Mouse (Mus musculus) right cerebral cortex, postnatal 10 days (tissue): ENCODE measurements around the gene B3gnt9.

Experiments
- DNase-seq, 2 experiments: peaks; one replicate each; pipeline ENCODE4 v3.0.0; 2021; ENCODE audit warnings: low spot score in 2 of 2

The B3gnt9 gene

DNA sequence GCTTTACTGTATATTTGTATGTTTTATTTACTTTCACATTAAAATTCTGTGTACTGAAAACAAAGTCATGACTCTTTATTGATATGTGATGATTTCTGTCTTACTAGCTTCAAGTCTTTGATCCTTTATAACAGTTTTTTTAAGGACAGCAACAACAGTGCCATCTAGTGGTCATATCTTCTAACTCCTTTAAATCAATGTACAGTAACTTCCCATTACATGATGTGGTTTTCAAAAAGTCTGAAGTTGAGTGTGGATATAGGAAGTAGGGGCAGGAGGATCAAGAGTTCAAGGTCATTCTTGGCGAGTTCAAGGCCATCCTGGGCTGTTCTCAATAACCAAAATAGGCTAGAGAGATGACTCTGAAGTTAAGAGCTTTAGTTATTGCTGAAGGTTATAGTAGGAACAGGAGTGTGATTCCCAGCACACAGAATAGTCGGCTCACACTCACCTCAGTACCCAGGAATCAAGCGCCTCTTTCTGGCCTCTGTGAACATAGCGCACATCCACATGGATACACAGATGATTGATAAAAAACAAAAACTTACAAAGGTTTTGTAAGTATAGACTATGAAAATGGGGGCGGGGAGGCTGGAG lies 36.9 kb downstream of the B3gnt9 start:
- no peak for DNase-seq

DNA sequence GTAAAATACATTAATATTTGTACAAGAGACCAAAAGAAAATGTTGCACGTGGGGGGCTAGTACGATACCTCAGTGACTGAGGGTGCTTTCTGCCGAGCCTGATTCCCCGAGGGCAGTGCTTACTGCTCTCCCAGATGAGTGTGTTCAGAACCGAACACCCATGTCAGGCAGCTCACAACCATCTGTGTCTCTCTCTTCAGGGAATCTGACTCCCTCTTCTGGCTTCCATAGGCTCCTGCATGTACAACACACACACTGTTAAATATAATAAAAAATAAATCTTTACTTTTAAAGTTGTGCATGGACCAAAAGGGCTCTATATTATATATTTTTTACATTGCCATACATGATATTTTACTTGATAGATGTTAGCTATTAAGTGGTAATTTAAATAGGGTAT lies 40.8 kb downstream of the B3gnt9 start:
- no peak for DNase-seq

DNA sequence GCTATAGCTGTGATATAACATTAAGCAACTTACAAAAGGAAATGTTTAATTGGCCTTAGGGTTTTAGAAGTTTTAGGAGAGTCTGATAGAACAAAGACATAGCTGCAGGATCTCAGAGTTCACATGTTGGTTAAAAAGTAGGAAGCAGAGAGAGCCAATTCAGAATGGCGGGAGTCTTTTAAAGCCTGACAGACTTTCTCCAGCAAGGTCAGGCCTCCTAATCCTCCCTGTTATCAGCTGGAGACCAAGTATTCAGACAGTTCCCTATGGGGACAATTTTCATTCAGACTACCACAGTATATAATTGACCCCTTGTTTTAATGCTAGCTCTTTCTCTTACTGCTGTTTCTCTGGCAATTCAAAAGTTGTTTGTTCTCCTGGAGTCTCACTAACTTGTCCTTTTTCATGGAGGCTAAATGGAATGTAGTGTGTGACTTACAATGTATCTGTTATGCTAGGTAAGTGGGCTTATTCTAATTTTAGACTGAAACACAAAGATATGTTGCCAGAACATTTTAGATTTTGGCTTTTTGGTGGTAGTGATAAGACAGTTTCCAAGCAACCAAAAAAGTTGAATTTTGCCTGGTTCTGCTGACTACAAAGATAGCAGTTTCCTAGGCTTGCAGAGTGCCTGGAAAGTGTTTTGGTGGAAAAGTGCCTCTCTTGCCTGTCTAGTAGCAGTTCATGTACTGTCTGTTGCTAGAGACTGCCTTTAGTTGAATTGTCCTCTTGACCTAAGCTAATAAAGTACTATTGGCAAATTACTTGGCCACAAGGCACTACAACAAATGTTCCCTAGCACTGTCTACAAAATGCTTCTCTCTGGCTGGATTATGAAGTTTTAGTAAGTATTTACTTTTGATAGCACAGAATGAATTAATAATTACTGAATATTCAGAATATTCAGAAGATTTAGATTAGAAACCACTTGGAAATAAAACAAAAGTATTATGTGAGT lies 45.5 kb downstream of the B3gnt9 start:
- DNase-seq: no peak

DNA sequence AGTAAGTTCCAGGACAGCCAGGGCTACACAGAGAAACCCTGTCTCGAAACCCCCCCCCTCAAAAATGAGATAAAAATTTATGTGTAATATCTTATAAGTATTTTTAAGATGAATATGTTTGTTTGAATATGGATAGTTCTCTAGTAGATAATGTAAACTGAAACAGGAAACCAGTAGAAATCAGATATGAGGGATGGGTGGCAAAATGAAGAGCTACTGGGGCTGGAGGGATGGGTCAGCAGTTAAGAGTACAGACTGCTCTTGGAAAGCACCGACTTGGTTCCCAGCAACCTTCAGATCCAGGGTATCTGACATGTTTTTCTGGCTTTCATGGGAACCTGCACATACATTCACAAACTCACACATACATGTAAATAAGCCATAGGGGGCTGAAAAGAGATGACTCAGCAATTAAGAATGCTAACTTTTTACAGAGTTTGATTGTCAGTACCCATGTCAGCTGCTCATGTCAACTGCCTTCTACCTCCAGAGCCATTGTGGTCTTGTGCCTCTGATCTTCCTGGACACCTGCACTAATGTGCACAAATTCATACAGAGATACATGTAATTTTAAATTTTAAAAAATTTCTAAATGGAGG lies 47.2 kb downstream of the B3gnt9 start:
- DNase-seq: no peak

DNA sequence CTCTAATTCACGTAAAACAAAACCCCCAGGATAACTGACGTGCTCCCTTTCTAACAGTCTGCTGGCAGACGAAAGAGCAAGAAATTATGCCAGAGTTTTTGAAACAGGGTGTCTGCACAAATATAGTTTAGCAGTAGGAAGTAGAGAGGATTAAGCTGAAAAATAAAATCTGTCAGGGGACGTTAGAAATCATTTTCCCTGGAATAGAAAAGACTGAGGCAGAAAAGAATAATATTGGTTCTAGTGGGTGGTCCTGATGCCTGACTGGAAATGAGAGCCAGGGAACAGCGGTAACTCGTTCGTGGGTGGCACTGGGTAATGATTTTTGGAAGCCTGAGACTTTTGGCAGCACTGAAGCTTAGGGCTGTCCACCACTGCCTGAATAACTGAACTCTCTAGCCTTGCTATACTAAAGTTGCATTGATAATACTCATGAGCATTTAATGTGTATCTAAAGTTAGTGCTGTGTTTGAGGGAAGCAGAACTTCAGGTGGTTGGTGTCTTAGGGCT lies 48.1 kb downstream of the B3gnt9 start:
- DNase-seq: peak in 1 of 2 experiments; percentile 30

DNA sequence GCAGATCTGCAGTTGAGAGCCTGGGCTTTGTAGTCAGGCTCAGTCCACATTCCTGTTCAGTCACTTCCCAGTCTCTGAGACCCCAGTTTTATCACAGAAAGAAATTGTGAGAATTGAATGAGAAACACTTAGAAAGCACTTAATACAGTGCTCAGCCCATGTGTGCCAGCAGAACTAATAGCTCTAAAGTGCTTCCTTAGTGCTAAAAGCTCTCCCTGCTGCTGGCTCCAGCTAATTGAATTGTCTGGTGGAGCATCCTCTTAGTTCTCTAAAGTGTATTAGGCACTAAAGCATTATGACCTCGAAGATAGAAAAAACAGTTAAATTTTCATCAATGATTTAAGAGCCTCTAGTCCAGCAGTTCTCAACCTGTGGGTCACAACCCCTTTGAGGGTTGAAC lies 49.2 kb downstream of the B3gnt9 start:
- no peak for DNase-seq
